Mouse (Mus musculus) forebrain, embryonic 14.5 days (tissue): ENCODE results near the gene Syne2. TPM values are rescaled to one million over a fixed set of nuclear protein-coding genes. Genes with fewer than 3 reads are reported as not detected.

ENCODE experiments used
- ATAC-seq: fragments of 200-750 bp; cut with Nextera tagmentation; 2 replicates; pipeline ENCODE4 v1.8.0; 2017; ENCODE audit warnings: mild to moderate bottlenecking, moderate library complexity
- DNase-seq: peaks from one replicate; pipeline ENCODE4 v3.0.0-alpha.2; 2015; ENCODE audit warnings: low spot score
- H3K27ac ChIP-seq: fragments of 300-500 bp; sonication (generic); 2 replicates; pipeline ENCODE4 v1.5.1; 2014; ENCODE audit warnings: low read depth, mild to moderate bottlenecking, control low read depth, low read length, moderate library complexity
- H3K27me3 ChIP-seq: fragments of 300-500 bp; sonication (generic); replicated peaks from 2 replicates; pipeline ENCODE4 v1.6.1; 2014; ENCODE audit warnings: low read length, control low read depth, mixed read lengths; ENCODE audit not compliant: control insufficient read depth, insufficient read depth
- H3K36me3 ChIP-seq: fragments of 300-500 bp; sonication (generic); 2 replicates; pipeline ENCODE4 v1.6.1; 2014; ENCODE audit warnings: low read length, control low read depth; ENCODE audit not compliant: control insufficient read depth, insufficient read depth
- H3K4me1 ChIP-seq: fragments of 300-500 bp; sonication (generic); 2 replicates; pipeline ENCODE4 v1.6.1; 2014; ENCODE audit warnings: antibody characterized with exemption, low read length, control low read depth; ENCODE audit not compliant: control insufficient read depth, insufficient read depth
- H3K4me2 ChIP-seq: fragments of 300-500 bp; sonication (generic); 2 replicates; pipeline ENCODE4 v1.6.1; 2014; ENCODE audit warnings: mild to moderate bottlenecking, control low read depth, low read length
- H3K4me3 ChIP-seq: fragments of 300-500 bp; sonication (generic); 2 replicates; pipeline ENCODE4 v1.5.1; 2014; ENCODE audit warnings: low read depth, low read length, control low read depth
- H3K9ac ChIP-seq: fragments of 300-500 bp; sonication (generic); 2 replicates; pipeline ENCODE4 v1.6.1; 2014; ENCODE audit warnings: mild to moderate bottlenecking, low read length, control low read depth, moderate library complexity
- H3K9me3 ChIP-seq: fragments of 300-500 bp; sonication (generic); replicated peaks from 2 replicates; pipeline ENCODE4 v1.6.1; 2016; ENCODE audit warnings: low read length, control low read depth, mixed read lengths; ENCODE audit not compliant: control insufficient read depth
- WGBS: fragments of 180-500 bp; shearing (Covaris S2); extraction: QIAGEN DNeasy Blood & Tissue Kit; methylation state at CpG from one replicate; pipeline ENCODE4 v1.1.7; 2014; 5-methylcytosine and 5-hydroxymethylcytosine counted together
- polyA plus RNA-seq: library from polyadenylated mRNA; unstranded; fragments of >200 nt; fragmentation: Nextera tagmentation; extraction: Ambion mirVana; gene quantifications from 2 replicates; pipeline ENCODE4 v1.2.1, GENCODE M21; 2014

Gene Syne2
- polyA plus RNA-seq, 1 experiment from 2014 or later: 62.0 TPM

DNA sequence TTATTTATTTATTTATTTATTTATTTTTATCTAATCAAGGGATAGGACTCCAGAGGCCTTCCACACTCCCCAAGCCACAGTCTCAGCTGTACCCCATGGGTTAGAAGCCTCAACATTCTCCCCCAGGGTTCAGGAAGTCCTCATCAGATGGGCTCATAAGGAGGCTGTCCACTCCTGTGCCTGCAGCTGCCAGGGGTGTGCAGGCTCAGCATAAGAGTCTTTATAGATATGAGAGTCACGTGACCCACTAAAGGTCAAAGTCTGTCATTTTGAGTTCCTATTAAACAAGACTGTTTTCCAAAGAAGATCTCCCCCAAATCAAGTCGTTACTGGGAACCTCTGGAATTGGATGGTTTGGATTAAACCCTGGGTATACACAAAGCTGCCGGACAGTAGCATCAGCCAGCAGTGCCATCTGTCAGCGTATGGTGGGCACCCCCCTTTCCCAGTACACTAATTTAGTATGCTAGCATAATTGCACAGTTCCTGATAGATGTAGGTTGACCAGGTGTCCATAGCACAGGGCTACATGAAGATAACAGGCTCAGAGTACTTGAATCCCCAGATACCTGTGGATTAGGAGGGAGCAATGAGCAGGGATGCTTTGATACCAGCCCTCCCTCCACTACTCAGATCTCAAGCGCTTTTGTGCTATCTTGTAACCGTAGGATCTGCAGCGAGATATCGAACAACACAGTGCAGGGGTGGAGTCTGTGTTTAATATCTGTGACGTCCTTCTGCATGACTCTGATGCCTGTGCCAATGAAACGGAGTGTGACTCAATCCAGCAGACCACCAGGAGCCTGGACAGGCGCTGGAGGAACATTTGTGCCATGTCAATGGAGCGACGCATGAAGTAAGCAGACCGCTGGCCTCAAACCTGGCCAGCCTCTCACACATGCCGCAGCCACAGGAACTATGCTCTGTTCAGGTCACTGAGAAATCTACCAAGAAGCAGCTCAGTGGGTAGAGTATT, 276.0 kb downstream of the Syne2 start:
- Histone ChIP-seq H3K27ac (no peak overlapping the region), H3K4me1 (no peaks in the 10 kb centered on the region), H3K4me2 (no peak overlapping the region), H3K36me3 (peaks cover 84% of the 10 kb centered on the region), H3K9me3 (no peaks in the 10 kb centered on the region), H3K4me3 (no peak overlapping the region), H3K9ac (no peak overlapping the region), H3K27me3 (no peaks in the 10 kb centered on the region)
- no peak for ATAC-seq
- no peak for DNase-seq
- 95% methylated on average over 15 of the region's 15 CpGs for WGBS

DNA sequence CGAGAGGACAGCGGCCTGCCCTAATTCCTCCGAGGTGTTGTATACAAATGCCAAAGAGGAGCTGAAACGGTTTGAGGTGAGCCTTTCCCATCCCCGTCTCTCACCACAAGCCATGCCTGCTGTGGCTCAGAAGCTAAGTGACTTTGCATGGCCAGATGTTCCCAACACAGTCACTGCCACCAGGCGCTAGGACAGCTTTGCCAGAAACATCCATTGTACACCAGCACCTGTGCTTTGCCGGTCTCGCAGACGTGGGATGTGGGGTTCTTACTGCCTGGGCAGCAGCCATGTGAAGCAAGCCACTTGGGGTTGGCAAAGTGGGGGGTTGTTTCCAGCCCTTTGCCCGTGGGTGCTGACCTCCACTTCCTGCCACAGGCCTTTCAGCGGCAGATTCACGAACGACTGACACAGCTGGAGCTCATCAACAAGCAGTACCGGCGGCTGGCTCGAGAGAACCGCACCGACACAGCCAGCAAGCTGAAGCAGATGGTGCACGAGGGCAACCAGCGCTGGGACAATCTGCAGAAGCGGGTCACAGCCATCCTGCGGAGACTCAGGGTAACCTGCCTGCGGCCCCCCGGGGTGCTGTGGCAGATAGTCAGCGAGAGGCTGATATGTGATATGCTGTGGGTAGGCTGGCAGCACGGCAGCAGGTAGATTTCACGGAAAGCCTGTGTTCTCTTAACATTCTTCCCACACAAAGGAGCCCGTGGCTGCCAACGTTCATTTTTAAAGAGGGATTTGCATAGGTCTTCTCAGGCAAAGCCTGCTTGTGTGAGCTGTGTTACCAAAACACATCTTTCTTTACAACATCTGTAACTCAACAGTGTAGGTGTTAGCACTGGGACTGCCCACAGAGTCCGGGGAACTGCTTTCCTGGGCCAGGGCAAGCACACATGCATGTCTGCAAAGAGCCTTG, 277.4 kb downstream of the Syne2 start:
- Histone ChIP-seq H3K9ac (no peak overlapping the region), H3K4me1 (no peaks in the 10 kb centered on the region), H3K9me3 (no peaks in the 10 kb centered on the region), H3K27me3 (no peaks in the 10 kb centered on the region), H3K27ac (no peak overlapping the region), H3K36me3 (peaks cover 90% of the 10 kb centered on the region), H3K4me3 (no peak overlapping the region), H3K4me2 (no peak overlapping the region)
- ATAC-seq (no peak), DNase-seq (no peak)
- WGBS: 84% methylated on average over 30 of the region's 30 CpGs

DNA sequence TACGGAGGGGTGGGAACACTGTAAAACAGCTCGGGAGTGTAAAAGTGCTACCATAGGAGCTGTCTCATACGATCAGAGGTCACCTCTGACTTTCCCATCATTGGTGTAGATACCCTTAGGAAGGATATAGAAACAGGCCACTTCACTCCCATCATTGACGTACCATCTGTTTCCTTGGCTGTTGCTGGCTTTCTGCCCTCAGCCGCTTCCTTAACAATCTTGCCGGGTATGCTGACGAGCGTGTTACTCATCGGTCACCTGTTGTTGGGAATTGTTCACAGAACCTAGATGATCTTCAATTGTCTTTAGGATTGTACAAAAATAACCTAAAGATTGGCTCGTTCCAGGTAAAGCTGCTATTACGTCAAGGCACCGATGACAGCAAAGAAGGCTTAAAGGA, 284.7 kb downstream of the Syne2 start:
- H3K4me2 ChIP-seq: no peak overlapping the region
- H3K27ac ChIP-seq: no peak overlapping the region
- no peak overlapping the region for H3K4me3 ChIP-seq
- no peaks in the 10 kb centered on the region for H3K4me1 ChIP-seq
- WGBS: 86% methylated on average over 12 of the region's 12 CpGs
- no peaks in the 10 kb centered on the region for H3K9me3 ChIP-seq
- H3K9ac ChIP-seq: no peak overlapping the region
- ATAC-seq: no peak
- H3K36me3 ChIP-seq: peaks cover 97% of the 10 kb centered on the region
- DNase-seq: peak; percentile 22
- H3K27me3 ChIP-seq: no peaks in the 10 kb centered on the region

DNA sequence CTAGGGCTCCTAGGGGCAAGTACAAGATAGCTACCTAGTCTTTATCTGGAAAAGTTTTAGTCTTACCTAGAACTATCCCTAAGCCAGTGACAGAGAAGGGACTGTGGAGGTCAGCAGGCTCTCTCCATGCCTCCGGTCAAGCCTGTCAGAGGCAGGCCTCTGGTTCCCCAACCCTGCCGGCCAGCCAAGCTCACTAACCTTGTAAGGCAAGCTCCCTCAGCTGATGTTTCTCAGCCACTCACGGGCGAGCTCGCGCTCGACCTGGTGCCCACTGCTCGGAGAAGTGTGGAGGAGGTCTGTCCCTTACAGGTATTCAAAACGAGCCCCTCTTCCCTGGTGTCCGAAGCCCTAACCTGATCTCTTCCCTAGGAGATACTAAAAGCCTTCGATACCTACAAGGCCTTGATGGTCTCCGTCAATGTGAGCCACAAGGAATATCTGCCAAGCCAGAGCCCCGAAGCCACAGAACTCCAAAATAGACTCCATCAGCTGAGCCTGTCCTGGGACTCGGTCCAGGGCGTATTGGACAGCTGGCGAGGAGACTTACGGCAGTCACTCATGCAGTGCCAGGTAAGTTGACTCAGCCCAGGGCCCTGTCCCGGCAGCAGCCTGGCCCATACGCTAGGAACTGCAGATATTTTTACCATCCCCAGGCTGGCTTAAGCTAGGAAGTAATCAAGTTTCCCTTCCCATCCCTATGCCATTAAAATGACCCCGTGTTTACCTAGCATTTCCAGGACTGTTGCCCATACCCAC, 286.8 kb downstream of the Syne2 start:
- DNase-seq (no peak), ATAC-seq (no peak)
- Histone ChIP-seq H3K4me3 (no peak overlapping the region), H3K4me1 (no peaks in the 10 kb centered on the region), H3K9ac (no peak overlapping the region), H3K4me2 (no peak overlapping the region), H3K9me3 (no peaks in the 10 kb centered on the region), H3K27ac (no peak overlapping the region), H3K36me3 (peaks cover 97% of the 10 kb centered on the region), H3K27me3 (no peaks in the 10 kb centered on the region)
- WGBS: 93% methylated on average over 20 of the region's 20 CpGs

DNA sequence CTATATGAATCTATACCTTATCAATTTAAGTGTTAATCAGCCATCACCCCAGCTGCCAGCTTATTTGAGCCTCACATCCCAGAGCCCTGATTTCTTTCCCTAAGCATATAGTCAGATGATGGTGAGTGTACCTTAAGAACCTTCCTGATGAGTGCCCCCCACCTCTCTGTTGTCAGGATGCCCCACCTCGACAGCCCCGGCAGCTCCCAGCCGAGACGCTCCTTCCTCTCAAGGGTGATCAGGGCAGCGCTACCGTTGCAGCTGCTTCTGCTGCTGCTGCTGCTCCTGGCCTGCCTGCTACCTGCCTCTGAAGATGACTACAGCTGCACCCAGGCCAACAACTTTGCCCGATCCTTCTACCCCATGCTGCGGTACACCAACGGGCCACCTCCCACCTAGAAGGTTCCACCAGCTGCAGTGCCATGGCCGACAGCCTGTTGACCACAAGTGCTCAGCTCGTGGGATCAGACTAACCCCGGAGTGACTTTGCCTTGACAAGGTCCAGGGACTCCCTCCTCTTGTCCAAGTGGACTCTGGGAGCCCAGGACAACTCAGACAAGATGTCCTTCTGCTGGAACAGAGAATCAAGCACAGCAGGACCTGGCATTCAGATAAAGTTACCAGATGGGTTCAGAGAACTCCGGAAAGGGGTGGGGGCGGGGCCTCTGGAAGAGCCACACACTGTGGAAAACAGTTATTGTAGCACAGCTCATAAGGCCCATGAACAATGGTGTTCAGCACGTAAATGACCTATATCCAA, 291.9 kb downstream of the Syne2 start:
- Histone ChIP-seq H3K27ac (no peak overlapping the region), H3K4me2 (no peak overlapping the region), H3K36me3 (peaks cover 63% of the 10 kb centered on the region), H3K9ac (no peak overlapping the region), H3K27me3 (no peaks in the 10 kb centered on the region), H3K9me3 (no peaks in the 10 kb centered on the region), H3K4me3 (no peak overlapping the region), H3K4me1 (no peaks in the 10 kb centered on the region)
- DNase-seq (no peak), ATAC-seq (no peak)
- 94% methylated on average over 15 of the region's 15 CpGs for WGBS

DNA sequence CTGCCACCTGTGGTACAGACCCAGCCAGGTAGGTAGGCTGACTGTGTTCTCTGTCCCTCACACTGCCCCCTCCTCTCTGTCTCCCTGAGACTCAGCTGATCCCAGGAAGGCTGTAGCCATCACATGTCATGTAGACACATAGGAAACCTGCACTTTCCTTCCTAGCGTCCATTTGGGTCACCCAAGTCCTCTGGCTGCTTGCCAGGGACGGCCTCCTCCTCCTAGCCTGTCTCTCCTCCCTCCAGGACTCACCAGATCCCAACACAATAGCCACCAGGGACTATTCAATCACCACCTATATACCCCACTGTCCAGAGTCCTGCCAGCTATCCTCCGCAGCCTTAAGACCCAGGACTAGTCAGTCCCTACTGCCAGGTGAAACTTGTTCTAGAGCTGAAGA, 293.1 kb downstream of the Syne2 start:
- Histone ChIP-seq H3K4me1 (no peaks in the 10 kb centered on the region), H3K27me3 (no peaks in the 10 kb centered on the region), H3K4me3 (no peak overlapping the region), H3K4me2 (no peak overlapping the region), H3K27ac (no peak overlapping the region), H3K9ac (no peak overlapping the region), H3K36me3 (peaks cover 51% of the 10 kb centered on the region), H3K9me3 (no peaks in the 10 kb centered on the region)
- no peak for ATAC-seq
- DNase-seq: no peak
- WGBS: 74% methylated on average over 3 of the region's 3 CpGs

DNA sequence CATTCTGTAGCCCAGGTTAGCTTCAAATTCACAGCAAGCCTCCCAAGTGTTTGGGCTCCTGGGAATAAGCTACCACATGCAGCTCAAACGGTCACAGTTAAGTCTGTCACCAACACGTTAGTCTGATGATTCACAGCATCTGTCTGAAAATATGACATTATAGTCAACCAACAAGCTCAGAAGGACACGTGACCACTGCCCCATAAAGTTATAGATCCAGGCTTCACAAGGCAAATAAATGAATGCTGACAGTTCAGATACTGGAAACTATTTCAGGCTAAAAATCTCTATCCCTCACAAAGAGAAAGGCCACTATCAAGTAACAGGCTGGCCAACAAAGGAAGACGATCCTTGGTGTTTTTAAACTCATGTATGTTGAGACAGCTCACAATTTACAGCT, 298.6 kb downstream of the Syne2 start:
- DNase-seq: no peak
- no peaks in the 10 kb centered on the region for H3K27me3 ChIP-seq
- H3K27ac ChIP-seq: no peak overlapping the region
- no peak overlapping the region for H3K4me2 ChIP-seq
- no peaks in the 10 kb centered on the region for H3K4me1 ChIP-seq
- H3K36me3 ChIP-seq: peaks cover 3% of the 10 kb centered on the region; the same call in 1 of the 2 replicates
- no peaks in the 10 kb centered on the region for H3K9me3 ChIP-seq
- no peak overlapping the region for H3K4me3 ChIP-seq
- no peak overlapping the region for H3K9ac ChIP-seq
- 91% methylated on average over 4 of the region's 4 CpGs for WGBS
- no peak for ATAC-seq

DNA sequence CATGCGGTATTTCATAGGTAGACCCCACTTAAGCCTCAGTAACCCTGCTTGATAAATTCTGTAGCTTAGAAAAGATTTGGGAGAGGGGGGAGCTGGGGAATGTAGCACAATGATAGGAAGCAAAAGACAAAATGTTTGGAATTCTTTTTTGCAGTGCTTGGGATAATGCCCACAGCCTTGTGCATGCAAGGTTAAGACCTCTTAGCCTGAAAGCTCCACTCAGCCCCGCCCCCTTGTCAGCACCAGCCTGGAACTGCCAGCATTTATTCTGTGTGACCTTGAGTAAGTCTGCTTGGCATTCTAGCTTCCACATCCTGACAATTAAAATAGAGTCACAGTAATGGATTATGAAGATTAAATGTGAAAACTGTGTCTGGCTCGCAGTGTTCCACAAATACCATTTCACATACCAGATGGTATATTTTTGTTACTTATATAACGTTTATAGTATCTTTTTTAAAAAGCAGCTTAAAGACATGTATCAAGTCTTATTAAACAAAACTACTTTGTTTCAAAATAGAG, 299.8 kb downstream of the Syne2 start:
- H3K27ac ChIP-seq: no peak overlapping the region
- no peaks in the 10 kb centered on the region for H3K36me3 ChIP-seq
- WGBS: 80% methylated on average over 4 of the region's 4 CpGs
- no peak overlapping the region for H3K4me2 ChIP-seq
- no peak overlapping the region for H3K9ac ChIP-seq
- no peak overlapping the region for H3K4me3 ChIP-seq
- H3K4me1 ChIP-seq: no peaks in the 10 kb centered on the region
- ATAC-seq (no peak), DNase-seq (peak; percentile 1)
- no peaks in the 10 kb centered on the region for H3K9me3 ChIP-seq
- H3K27me3 ChIP-seq: no peaks in the 10 kb centered on the region
